Mouse (Mus musculus): Measurements from ENCODE around the gene Ranbp17.

The Ranbp17 gene

DNA sequence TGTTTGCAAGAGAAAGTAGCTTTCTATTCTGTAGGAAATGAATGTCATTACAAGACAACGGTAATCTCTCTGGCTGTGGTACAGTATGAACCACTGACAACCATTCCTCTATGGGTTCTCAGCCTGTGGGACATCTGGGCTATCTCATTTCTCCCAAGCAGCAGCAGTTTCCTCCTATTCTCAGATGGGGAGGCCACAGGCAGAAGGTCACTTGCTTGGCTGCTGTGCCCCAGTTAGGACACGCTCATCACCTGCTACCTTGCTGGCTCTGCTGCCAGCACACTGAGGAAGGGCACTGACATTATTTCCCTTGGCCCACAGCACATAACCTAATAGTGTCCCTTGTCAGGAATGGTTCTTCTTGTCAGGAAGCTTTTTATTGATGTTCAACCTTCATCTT lies 285.4 kb downstream of the Ranbp17 start:
- DNase-seq, result no peak

DNA sequence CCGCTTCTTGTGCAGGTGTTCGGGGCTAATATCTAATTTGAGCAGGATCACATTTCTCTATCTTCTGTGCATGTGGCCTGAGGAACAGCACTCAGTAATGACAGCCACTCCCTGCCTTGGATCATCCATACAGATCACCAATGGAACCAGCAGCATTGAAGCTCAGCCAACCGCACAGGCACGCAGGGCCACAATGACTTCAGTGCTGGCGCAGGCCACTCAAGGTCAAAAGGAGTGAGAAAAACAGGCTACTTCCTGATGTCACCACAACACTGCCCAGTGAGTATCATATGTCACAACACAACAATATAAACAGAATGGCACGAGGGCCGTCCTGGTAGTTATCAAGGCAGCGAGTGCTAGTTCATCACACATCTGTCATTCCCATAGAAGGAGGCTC lies 287.0 kb downstream of the Ranbp17 start:
- no peak for DNase-seq

DNA sequence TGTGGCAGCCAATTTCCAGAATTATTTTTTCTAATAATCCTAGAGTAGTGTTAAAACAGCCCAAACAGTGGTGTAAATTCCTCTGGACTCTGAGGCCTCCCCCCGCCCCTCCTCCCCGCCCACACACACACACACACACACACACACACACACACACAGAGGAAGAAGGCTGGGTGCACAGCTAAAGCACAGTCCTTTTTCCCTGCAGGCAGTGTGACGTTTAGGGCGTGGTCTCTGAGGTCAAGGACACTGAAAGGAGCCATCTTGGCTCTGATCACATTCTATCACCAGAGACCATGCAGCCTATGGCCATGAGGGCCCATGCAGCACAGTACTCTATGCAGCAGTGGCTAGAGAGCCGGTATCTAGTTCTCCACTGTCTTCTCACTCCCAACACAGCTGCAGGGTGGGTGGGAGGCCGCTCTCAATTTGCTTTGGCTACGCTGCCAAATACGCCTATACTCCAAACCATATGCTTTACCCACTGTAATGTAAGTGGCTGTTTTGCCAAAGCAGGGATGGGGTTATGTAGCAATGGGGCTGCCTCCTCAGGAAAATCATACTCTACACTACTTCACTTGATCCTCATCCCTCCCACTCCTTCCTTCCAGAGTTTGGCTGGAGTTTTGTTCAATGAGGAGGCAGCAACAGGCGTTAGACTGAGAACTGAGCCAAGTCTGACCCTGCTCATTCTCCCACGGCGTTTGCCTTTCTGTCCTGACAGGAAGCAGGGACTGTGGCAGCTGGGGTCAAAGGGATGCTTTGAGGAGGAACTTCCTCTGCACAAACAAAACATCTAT lies 291.8 kb downstream of the Ranbp17 start:
- DNase-seq, result no peak

DNA sequence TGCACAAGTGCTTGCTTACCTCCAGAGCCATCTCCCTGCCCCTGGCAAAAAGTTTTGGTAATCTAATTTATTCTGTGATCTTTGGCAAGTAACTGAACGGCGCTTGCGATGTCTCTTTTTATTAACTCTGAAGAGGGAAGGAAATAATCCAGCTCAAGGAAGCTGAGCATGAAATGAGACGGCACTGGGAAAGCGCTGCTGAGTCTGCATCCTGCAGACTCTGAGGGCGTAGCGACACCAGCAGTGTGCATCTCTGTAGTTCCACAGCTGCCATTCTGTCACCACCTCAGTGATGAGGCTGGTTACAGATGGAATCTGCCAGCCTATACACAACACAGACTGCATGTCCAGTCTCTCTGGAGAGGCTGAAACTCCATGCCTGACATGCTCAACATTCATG lies 292.8 kb downstream of the Ranbp17 start:
- DNase-seq, result no peak

DNA sequence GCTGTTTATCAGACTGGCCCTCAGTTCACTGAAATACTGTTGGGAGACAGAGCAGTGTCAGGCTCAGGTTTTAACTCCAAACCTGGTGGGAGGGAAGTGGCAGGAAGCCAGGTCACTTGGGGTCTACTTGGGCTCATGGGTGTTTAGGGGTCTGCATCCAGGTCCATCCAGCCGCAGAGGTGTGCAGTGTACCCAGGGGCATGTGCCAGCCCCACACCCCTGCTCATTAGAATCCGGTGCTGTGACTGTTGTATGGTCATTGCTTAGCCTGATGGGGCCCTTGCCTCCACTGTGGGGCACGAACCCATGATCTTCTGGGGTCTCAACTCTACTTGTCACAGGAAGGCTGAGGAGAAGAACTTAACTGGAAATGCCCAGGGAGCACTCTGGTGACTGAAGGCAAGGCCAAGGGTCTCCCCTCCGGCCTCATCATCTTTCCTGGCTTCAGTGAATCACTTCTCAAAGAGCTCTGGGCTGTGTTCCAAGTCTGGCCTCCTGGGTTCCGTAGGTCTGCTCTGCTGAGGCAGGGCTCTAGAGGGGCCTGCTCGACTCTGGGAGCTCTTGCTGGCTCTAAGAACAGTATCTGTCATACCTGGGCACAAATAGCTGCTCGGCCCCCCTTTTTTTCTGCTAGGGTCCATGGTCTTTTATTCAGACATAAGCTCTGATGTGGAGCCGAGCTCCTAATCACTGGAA lies 296.0 kb downstream of the Ranbp17 start:
- no peak for DNase-seq

DNA sequence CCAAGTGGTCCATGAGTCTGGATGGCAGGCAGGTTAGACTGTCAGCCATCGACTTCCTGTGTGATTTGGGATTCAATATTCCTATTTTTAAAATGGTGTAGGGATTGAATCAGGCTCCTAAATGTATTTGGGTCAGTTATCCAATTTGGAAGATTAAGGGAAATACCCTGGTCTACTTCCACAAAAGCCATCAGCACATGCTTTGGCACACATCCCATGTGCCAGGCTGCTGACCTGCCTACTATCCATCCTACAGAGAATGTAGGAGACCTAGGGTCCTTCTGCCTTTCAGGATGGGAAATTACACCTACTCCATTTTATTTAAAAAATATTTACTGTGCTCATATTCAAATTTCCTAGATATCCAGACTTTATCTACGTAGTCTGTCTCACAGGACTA lies 306.1 kb downstream of the Ranbp17 start:
- no peak for DNase-seq

DNA sequence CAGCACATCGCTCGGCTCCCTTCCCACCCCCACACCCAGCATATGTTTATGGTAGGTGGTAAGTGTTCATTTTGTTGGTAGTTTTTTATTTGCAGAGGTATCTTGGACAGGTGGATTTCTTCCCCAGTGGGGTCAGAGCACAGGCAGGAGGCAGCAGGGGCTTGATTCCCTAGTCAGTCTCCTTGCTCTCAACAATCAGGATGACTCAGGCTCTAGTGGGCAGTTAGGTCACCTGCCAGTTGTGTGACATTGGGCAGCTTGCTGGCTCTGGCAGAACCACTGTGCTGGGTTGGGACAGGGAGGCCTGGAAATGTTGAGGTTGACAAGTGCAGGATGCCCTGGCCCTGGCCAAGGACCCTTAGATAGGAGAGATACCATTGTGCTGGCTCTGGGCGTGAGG lies 308.6 kb downstream of the Ranbp17 start:
- DNase-seq, result no peak

DNA sequence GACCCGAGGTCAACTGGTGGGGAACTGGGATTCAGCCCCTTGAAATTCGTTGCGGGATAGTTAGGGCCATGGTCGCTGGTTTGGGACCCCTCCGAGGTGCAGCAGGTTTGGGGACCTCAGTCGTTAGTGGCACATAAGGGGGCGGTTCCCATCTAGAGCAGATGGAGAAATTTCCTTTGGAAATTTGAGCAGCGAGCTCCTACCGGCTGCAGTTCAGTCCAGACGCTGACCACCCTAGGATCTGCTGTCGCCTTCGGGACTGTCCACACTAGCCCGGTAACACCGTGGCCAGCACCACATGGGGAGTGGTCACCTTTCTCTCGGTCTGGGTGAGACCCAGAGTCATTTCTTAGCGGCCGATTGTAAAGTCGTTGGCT lies 309.2 kb downstream of the Ranbp17 start:
- DNase-seq, result no peak

DNA sequence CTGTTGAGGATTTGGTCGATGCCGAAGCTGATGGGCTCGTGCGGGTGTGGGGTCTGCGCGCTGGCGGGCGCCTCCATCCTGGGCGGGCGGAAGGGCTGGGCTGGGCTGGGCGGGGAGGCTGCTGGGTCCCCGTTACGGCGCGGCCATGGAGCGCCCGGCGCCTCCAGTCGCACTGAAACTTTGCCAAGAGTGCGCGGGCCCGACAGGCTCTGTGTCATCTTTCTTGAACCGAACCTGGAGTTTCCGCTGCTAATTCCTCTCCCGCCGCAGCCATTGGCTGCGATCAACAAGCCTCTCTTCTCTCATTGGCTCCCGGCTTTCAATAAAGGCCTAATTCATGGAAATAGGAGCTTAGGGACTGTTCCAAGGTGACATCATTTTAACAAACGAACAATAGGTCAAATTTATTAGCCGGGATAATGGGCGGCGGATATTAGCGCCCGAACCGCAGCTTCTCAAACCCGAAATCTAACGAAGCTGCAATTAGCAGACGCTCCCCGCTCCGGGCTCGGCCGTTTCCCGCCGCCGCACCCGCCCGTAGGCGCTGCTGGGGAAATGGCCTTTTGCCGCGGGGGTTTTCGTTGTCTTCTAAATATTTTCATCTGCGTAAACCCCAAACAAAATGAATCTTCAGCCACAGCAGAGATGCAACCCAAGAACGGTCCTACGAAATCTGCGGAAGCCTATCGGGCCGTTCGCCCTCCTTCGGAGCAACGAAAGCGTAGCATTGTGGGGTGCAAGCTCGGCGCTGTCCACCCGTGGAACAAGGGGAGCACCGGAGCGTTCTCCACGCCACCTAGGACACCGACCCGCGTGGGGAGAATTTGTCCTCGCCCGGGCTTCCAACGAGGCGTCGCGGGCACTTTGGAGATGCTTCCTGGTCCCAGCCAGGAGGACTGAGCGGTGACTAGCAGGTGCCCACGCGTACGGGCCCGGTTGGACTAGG lies 309.9 kb downstream of the Ranbp17 start, which contains the start of gene Tlx3:
Gene Tlx3, minus strand, starts transcription at position 207 of the 946 bp plus-strand sequence.
- no peak for DNase-seq

DNA sequence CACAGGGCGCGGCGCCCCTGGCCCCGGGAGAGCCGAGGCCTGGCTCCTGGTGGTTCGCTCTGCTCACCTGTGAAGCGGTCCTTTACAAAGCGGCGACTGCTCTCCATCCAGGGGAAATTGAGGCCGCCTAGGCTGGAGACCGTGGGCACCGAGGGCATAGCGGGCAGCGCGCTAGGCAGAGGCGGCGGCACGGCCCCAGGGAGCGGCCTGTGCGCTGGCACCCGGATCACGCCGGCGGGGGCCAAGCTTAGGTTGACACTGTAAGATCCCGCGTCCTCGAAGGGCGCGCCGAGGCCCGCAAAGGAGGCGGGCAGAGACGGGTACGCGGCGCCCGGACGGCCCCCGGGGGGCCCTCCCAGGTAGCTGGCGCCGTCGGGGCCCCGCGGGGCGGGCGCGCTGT lies 310.6 kb downstream of the Ranbp17 start:
- DNase-seq, result no peak

DNA sequence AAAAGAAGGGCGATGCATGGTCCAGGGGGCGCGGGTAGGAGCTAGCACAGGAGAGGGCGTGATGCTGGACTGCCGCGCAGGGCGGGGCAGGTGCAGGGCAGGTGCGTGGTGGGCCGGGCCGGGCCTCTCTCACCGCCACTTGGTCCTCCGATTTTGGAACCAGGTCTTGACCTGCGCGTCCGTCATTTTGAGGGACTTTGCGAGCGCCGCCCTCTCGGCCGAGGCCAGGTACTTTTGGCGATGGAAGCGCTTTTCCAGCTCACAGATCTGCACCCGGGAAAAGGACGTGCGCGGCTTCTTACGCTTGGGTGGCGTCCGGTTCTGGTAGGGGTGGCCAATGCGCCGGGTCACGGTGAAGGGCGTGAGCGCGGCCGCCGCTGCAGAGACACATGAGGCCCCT lies 311.2 kb downstream of the Ranbp17 start:
- no peak for DNase-seq

DNA sequence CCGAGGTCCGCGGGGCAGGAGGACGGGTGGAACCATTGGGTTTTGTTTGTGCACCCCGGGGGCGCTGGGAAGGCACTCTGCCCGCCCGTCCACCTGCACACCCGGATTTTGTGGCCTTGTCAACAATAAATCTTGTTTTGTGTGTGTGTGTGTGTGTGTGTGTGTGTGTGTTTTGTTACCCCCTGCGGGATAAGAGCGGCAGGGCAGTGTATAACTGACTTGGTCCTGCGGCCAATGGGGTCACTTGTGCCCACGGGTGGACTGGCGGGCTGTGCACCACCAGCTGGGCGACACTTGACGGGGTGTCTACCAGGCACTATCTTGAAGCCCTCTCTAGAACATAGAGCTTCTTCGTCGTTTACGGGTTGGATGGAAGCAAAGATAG lies 311.9 kb downstream of the Ranbp17 start:
- no peak for DNase-seq

DNA sequence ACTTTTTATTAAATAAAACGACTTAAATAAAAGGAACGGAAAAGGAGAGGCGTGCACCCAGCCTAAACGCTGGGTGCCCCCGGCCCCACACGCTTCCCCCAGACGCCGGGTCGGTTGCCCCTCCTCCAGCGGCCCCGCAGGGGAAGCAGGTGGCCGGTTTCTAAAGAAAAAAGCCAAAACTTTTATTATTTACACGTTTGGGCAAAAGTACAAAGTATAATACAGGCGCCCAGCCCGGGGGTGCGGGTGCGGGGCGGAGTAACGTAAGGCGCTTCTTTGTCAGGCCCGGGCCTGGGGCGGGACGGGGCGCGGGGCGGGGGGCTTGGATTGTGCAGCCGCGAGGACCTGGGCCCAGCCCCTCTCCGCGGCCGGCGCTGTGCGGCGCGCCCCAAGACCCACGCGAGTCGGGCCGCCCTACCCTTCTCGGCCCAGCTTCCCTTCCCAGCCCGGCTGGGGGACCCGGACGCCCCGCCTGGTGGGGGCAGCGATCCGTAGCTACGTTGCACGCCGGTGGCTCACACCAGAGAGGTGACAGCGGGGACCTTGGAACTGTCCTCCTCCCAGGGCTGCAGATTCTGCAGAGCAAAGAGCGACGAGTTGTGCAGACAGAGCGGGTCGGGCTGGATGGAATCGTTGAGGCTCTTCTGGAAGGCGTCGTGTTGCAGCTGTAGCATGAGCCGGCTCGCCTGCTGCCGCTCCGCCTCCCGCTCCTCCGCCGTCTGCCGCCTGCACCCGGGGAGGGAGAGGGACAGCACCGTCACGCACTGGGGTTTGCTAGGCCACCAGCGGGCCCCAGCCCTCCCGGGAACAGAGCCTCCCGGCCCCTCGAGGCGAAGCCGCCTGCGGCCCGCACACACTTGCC lies 312.6 kb downstream of the Ranbp17 start:
- DNase-seq, result no peak

DNA sequence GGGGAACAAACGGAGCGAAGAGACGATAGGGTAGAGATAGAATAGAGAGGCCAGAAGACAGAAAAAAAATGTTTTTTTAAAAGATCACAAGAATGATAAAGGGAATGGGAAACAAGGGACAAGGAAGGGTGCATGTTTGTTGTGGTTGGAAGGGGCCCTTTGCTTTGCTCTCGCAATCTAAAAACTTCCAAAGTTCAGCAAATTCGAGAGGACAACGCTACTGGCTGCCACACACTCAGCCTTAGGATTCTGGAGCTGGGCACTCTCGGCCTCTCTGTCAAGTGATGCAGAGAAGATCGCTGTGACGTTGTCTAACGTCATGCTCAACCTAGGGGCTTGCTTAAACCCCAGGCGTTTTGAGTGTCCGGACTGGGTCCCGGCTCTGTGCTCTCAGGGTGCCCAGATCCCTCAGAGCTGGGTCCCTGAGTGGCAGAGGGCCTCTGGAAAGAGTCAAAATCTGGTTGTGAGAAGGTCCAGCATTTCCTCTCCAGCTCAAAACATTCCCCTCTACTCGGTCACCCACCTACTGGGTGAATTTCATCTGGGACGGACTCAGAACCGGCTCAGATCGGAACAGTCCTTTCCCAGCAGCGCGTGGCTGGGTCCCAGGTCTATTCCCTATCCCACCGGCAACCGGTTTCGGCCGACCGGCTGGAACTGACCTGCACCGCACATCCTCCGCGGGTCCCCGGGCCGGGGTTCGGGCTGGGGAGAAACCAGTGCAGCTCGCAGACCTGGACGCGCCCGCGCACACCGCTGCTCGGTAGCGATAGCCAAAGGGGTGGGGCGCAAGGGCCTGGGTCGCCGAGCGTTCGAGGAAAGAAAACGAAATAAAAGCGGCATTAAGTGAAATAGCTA lies 313.4 kb downstream of the Ranbp17 start:
- DNase-seq, result no peak

DNA sequence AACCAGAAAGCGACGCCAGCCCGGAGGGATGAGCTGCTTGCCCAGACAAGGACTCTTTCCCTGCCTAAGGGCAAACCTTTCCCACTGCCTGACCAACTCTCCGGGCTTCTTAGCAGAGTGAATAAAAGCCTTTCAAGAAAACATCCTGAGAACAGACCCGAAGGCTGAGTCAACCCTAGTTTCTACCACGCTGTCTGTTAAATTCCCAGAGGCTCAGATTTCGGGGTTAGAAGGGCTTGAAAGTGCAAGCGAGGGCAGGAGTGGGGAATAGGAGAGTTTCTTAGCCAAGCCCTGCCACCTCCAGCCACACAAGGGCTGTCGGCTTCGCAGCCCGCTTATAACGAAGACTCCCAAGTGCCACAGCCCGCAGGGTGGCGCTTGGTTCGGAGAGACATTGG lies 314.4 kb downstream of the Ranbp17 start:
- no peak for DNase-seq

DNA sequence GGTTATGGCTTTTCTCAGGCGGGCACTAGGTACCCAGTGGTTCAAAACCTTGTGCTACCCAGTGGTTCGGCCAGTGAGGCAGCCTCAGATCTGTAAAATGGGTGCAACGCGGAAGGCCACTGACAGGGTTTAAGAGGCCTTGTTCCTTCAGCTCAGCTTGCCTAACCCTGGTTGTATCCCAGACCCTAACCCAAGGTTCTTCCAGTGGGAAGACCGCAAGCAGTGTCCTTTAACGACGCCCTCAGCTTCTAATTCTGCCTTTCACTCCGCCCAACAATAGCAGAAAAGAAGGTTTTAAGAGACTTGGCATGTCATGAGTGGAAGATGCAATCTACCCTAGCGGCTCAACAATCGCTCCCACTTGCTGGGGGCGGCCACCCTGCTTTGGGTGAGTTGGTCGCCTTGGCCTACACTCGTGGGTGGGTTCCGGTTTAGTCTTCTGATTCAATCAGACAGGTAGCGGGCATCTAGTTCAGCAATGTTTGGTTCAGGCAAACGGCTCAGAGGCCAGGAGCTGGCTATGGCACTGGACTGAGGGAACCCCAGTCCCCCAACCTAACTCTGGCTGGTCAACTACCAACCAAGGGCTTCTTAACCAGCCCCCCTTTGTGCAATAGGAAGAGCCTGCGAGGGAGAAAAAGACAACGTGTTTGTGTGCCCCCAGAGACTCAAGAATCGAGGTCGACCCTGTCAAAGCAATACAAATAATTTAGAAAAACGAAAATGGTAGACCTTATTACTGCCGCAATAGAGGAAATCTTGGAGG lies 315.0 kb downstream of the Ranbp17 start:
- no peak for DNase-seq

DNA sequence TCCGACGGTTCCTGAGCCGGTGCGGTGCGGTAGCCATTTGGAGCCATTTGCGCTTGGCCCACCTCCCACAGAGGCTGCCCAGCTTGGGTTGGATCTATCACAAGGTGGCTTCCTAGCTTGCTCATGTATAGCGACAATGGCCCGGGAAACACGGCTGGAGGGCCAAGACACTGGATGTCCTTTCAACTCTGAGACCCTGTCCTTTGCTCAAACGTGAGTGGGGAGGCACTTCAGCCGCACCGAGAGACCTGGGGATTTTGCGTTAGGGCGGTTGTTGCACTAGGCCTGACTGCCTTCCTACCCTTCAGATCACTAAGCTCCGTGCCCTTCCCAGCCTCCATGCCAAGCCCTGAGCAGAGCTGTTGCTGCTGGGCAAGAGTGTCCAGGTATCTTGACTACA lies 315.9 kb downstream of the Ranbp17 start:
- no peak for DNase-seq

DNA sequence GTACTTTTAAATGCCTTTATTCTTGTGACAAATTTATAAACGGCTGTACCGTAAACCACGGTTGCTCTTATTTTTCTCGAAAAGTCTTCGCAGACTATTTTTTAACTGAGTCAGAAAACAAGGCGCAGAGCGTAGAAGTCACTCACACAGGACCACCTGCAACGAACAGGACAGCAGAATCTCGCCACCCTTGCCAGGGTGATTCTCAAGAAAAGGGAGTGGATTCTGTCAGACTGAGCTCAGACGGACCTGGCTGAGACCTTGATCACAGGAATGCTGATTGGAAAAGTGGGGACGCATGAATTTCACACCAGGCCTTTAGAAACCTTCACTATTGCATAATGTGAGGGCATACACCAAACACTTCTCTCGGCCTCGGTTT lies 316.4 kb downstream of the Ranbp17 start:
- no peak for DNase-seq

DNA sequence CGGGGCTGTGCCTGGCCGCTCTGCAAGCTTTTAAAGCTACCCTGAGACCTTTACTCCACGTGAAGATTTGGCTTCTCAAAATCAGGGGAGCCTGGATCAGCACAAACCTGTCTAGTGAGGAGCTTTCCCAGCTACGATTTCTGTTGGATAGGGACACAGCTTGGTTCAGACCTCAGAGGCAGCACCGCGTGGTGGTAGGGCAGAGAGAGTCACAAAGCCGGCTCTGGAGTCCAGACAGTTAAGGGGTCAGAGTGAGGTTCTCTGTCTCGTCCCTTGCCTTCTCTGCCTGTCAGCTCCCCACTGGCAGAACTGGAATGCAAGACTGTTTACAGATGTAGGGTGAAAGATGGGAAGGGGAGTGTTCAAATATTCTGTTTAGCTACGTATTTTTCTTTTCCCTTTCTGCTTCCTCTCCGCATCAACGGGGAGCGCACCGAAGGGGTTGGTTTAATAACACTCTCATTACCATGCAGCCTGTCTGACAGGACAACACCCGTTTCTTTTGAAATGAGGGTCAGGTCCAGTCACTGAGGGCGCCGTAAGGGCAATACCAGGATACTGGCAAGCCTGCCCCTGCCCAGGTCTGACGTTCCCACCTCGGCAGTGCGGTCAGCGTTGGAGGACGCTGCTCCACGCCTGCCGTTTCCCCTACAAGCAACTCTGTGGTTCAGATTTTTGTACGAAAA lies 317.0 kb downstream of the Ranbp17 start:
- DNase-seq, result no peak

Data from thymus, postnatal 36 days (tissue).